Mouse (Mus musculus) spleen, postnatal 10 days (tissue): Measurements from ENCODE around the gene Olfr1395.
"Not testable (repeated sequence)": the region's sequence is repeated elsewhere in the genome, so short reads cannot be mapped to it uniquely, and the experiment has no call there.

Experiments
- DNase-seq, 2 experiments: peaks; one replicate each; pipeline ENCODE4 v3.0.0; 2021 to 2022; ENCODE audit warnings: low spot score in 2 of 2

The Olfr1395 gene

DNA sequence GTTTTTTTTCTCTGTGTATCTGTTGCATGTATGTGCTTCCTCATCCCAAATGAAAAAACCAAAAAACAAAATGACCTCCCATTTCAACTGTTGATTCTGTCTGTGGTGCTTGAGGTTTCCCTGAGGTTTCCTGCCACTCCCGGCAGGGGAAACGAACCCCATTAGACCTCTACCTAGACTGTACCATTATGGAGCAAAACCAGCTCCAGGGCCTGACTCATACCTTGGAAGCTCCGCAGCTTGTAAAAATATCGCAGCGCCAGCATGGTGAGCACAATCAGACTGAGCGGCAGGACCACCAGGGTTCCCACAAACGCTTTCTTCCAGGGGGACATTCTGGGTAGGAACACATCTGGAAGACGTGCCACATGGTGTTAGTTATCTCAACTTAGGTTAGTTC is 33.3 kb downstream of the Olfr1395 start:
- DNase-seq, result no peak

GRCm38 (mm10) chr11:49176047-49176779 is 34.1 kb downstream of the Olfr1395 start:
- not testable (repeated sequence) for DNase-seq

- no peak for DNase-seq
Observed at GRCm38 (mm10) chr11:49183172-49183571, 41.1 kb downstream of the Olfr1395 start.

- DNase-seq, result no peak
Observed at GRCm38 (mm10) chr11:49186452-49186851, 44.4 kb downstream of the Olfr1395 start.

- no peak for DNase-seq
Observed at GRCm38 (mm10) chr11:49186955-49187488, 44.9 kb downstream of the Olfr1395 start, which contains the start of gene Btnl9. Btnl9 (minus strand) TSS chr11:49187159.

GRCm38 (mm10) chr11:49187701-49188100 is 45.6 kb downstream of the Olfr1395 start:
- no peak for DNase-seq

- DNase-seq, result peak; percentile 43 to 83
Observed at GRCm38 (mm10) chr11:49189737-49190136, 47.7 kb downstream of the Olfr1395 start.

DNA sequence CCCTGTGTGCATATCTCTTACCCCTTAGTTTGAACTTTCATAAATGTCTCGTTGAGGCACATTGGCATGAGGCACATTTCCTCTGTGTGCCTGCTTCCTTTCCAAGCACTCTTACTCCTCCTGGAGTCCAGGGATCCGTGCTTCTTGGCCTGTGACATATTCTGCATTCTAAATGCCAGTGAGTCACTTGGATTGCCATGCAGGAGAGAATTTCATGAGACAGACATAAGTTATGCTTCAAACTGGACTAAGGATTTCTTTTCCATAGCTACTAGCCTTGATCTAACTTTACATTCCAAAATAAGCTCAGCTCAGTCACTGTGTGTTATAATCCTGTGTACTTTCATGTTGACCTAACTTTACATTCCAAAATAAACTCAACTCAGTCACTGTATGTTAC is 49.0 kb downstream of the Olfr1395 start:
- no peak for DNase-seq

GRCm38 (mm10) chr11:49194771-49195170 is 52.7 kb downstream of the Olfr1395 start:
- DNase-seq, result not testable (repeated sequence)

GRCm38 (mm10) chr11:49195819-49196322 is 53.8 kb downstream of the Olfr1395 start:
- DNase-seq, result no peak
